Mouse (Mus musculus): Measurements from ENCODE around the gene A730071L15Rik. TPM values are rescaled to one million over a fixed set of nuclear protein-coding genes. Genes with fewer than 3 reads are reported as not detected.

The A730071L15Rik gene
- polyA plus RNA-seq, 1 experiment from 2014 or later = 0.63 TPM

GRCm38 (mm10) chr11:6160663-6161271 is 39.1 kb upstream of the A730071L15Rik start:
- TF ChIP-seq CTCF (IDR thresholded peaks at IDR 0.05; ENCODE audit: low read depth) = no peak
- H3K4me1 ChIP-seq (ENCODE audit: insufficient read depth) = no peaks in the 10 kb centered on the region
- H3K9me3 ChIP-seq (ENCODE audit: low read depth, low read length) = no peaks in the 10 kb centered on the region
- no peak for DNase-seq
- no peak overlapping the region for H3K4me2 ChIP-seq
- no peak overlapping the region for H3K27ac ChIP-seq (ENCODE audit: low read depth)
- ATAC-seq (ENCODE audit: insufficient read depth) = no peak
- no peak overlapping the region for H3K4me3 ChIP-seq (ENCODE audit: low read depth, low read length)
- 75% methylated on average over 3 of the region's 3 CpGs for WGBS
- H3K9ac ChIP-seq = no peak overlapping the region
- no peaks in the 10 kb centered on the region for H3K36me3 ChIP-seq (ENCODE audit: insufficient read depth)
- H3K27me3 ChIP-seq (ENCODE audit: insufficient read depth, low read length) = no peaks in the 10 kb centered on the region

GRCm38 (mm10) chr11:6161549-6161948 is 38.3 kb upstream of the A730071L15Rik start:
- H3K4me1 ChIP-seq (ENCODE audit: insufficient read depth) = no peaks in the 10 kb centered on the region
- ATAC-seq (ENCODE audit: insufficient read depth) (no peak), DNase-seq (no peak)
- no peak overlapping the region for H3K4me3 ChIP-seq (ENCODE audit: low read depth, low read length)
- H3K9me3 ChIP-seq (ENCODE audit: low read depth, low read length) = no peaks in the 10 kb centered on the region
- no peak overlapping the region for H3K27ac ChIP-seq (ENCODE audit: low read depth)
- TF ChIP-seq CTCF (IDR thresholded peaks at IDR 0.05; ENCODE audit: low read depth) = no peak
- no peak overlapping the region for H3K4me2 ChIP-seq
- H3K9ac ChIP-seq = no peak overlapping the region
- H3K27me3 ChIP-seq (ENCODE audit: insufficient read depth, low read length) = no peaks in the 10 kb centered on the region
- H3K36me3 ChIP-seq (ENCODE audit: insufficient read depth) = no peaks in the 10 kb centered on the region

- no peak overlapping the region for H3K9ac ChIP-seq
- no peaks in the 10 kb centered on the region for H3K27me3 ChIP-seq (ENCODE audit: insufficient read depth, low read length)
- no peak for ATAC-seq (ENCODE audit: insufficient read depth)
Observed at GRCm38 (mm10) chr11:6163062-6163461, 36.8 kb upstream of the A730071L15Rik start.

GRCm38 (mm10) chr11:6163706-6164105 is 36.1 kb upstream of the A730071L15Rik start:
- Histone ChIP-seq H3K4me2 (no peak overlapping the region), H3K27me3 (ENCODE audit: insufficient read depth, low read length) (no peaks in the 10 kb centered on the region), H3K27ac (ENCODE audit: low read depth) (no peak overlapping the region), H3K9ac (no peak overlapping the region), H3K36me3 (ENCODE audit: insufficient read depth) (no peaks in the 10 kb centered on the region), H3K4me3 (ENCODE audit: low read depth, low read length) (no peak overlapping the region), H3K9me3 (ENCODE audit: low read depth, low read length) (no peaks in the 10 kb centered on the region), H3K4me1 (ENCODE audit: insufficient read depth) (no peaks in the 10 kb centered on the region)
- no peak for ATAC-seq (ENCODE audit: insufficient read depth)
- no peak for DNase-seq
- TF ChIP-seq CTCF (IDR thresholded peaks at IDR 0.05; ENCODE audit: low read depth) = no peak
- WGBS = 91% methylated on average over 12 of the region's 12 CpGs

More at GRCm38 (mm10) chr11:6163062-6163461, 36.8 kb upstream of the A730071L15Rik start:
- H3K4me3 ChIP-seq (ENCODE audit: low read depth, low read length) = no peak overlapping the region
- H3K36me3 ChIP-seq (ENCODE audit: insufficient read depth) = no peaks in the 10 kb centered on the region
- no peak overlapping the region for H3K27ac ChIP-seq (ENCODE audit: low read depth)
- no peaks in the 10 kb centered on the region for H3K9me3 ChIP-seq (ENCODE audit: low read depth, low read length)
- no peak for TF ChIP-seq CTCF (IDR thresholded peaks at IDR 0.05; ENCODE audit: low read depth)
- DNase-seq = no peak
- no peak overlapping the region for H3K4me2 ChIP-seq
- WGBS = 93% methylated on average over 3 of the region's 3 CpGs
- no peaks in the 10 kb centered on the region for H3K4me1 ChIP-seq (ENCODE audit: insufficient read depth)

GRCm38 (mm10) chr11:6164781-6165180 is 35.0 kb upstream of the A730071L15Rik start:
- Histone ChIP-seq H3K4me3 (ENCODE audit: low read depth, low read length) (no peak overlapping the region), H3K9ac (no peak overlapping the region), H3K36me3 (ENCODE audit: insufficient read depth) (no peaks in the 10 kb centered on the region), H3K4me1 (ENCODE audit: insufficient read depth) (no peaks in the 10 kb centered on the region), H3K27me3 (ENCODE audit: insufficient read depth, low read length) (no peaks in the 10 kb centered on the region), H3K9me3 (ENCODE audit: low read depth, low read length) (no peaks in the 10 kb centered on the region), H3K27ac (ENCODE audit: low read depth) (no peak overlapping the region), H3K4me2 (no peak overlapping the region)
- no peak for TF ChIP-seq CTCF (IDR thresholded peaks at IDR 0.05; ENCODE audit: low read depth)
- no peak for ATAC-seq (ENCODE audit: insufficient read depth)
- no peak for DNase-seq
- 94% methylated on average over 7 of the region's 7 CpGs for WGBS

DNA sequence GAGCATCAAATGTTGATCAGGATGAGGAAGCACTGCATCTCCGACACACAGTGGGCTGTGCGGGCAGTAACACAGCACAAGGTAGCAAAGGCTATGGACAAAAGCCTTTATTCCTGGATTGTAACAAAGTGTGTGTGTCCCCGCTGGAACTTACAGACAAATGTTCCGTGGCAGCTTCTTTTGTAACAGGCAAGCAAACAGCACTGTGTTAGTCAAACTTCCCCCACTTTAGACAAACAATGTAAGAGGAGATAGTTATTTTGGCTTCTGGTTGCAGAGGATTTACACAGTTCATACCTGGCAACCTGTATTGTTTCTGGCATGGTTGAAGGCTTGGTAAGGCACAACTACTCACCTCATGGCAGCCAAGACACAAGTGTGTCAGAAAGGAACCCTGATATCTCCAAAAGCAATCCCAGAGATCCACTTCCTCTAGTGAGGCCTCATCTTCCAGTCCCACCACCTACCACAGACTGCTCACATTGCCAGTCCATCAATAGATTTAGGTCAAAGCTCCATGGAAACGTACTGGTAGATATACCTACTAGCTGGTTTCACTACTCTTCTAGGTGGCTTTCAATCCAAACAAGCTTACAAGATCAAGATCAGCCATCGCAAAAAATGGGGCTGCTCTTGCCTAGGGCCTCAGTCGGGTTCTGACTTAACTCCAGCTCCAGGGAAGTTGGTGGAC is 34.3 kb upstream of the A730071L15Rik start:
- H3K27ac ChIP-seq (ENCODE audit: low read depth) = no peak overlapping the region

GRCm38 (mm10) chr11:6166351-6166750 is 33.5 kb upstream of the A730071L15Rik start:
- Histone ChIP-seq H3K9ac (no peak overlapping the region), H3K27me3 (ENCODE audit: insufficient read depth, low read length) (no peaks in the 10 kb centered on the region), H3K27ac (ENCODE audit: low read depth) (no peak overlapping the region), H3K9me3 (ENCODE audit: low read depth, low read length) (no peaks in the 10 kb centered on the region), H3K4me1 (ENCODE audit: insufficient read depth) (no peaks in the 10 kb centered on the region), H3K36me3 (ENCODE audit: insufficient read depth) (no peaks in the 10 kb centered on the region), H3K4me3 (ENCODE audit: low read depth, low read length) (no peak overlapping the region), H3K4me2 (no peak overlapping the region)
- DNase-seq (no peak), ATAC-seq (ENCODE audit: insufficient read depth) (no peak)
- no peak for TF ChIP-seq CTCF (IDR thresholded peaks at IDR 0.05; ENCODE audit: low read depth)
- WGBS = 89% methylated on average over 12 of the region's 12 CpGs

More for the DNA sequence above, 34.3 kb upstream of the A730071L15Rik start:
- H3K9me3 ChIP-seq (ENCODE audit: low read depth, low read length) = no peaks in the 10 kb centered on the region
- WGBS = 84% methylated on average over 7 of the region's 7 CpGs
- ATAC-seq (ENCODE audit: insufficient read depth) (no peak), DNase-seq (no peak)
- no peaks in the 10 kb centered on the region for H3K36me3 ChIP-seq (ENCODE audit: insufficient read depth)
- H3K9ac ChIP-seq = no peak overlapping the region
- TF ChIP-seq CTCF (IDR thresholded peaks at IDR 0.05; ENCODE audit: low read depth) = no peak
- no peak overlapping the region for H3K4me2 ChIP-seq
- no peaks in the 10 kb centered on the region for H3K4me1 ChIP-seq (ENCODE audit: insufficient read depth)
- no peak overlapping the region for H3K4me3 ChIP-seq (ENCODE audit: low read depth, low read length)
- H3K27me3 ChIP-seq (ENCODE audit: insufficient read depth, low read length) = no peaks in the 10 kb centered on the region
